ENCODE assay signal across 16 mouse cellular contexts in the genomic region with DNA sequence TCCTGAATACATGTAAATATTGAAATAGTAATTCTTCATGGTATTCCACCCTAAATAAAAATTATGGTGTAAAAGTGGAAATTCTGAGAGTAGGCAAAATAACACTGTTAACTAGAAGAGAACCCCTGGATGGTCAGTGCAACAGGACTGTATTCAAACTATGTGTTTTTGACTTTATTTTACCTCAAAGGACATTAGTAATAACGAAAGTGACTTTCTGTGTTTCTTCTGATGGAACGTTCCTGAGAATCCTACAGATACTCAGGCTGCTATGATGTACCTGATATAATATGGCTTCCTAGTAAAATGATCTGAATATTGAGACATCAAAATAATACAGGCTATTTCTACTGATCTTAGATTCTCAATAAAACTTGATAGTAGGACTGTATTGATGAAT.
"Had no signal": no experiment of that assay in that cellular context is flagged by ENCODE, and none has a peak within 500 bp of the region (broad histone marks: within the 10 kb centered on the region; RNA-seq: fewer than 3 reads in every experiment).

No protein-coding gene starts in this region.

- DNase-seq: retina, postnatal 1 day; right cerebral cortex, adult 18-20 months; right cerebral cortex, postnatal 25 days; right cerebral cortex, postnatal 4 days; spleen, adult 18-20 months; thymus, adult 18-20 months; thymus, adult 2 months; thymus, postnatal 14 days; thymus, postnatal 25 days; thymus, postnatal 36 days; thymus, postnatal 4 days had no signal

- H3K27ac ChIP-seq: neural tube, embryonic 12.5 days; neural tube, embryonic 13.5 days; neural tube, embryonic 15.5 days; stomach, embryonic 15.5 days; stomach, postnatal 0 days had no signal

- H3K4me2 ChIP-seq: neural tube, embryonic 12.5 days; neural tube, embryonic 13.5 days; neural tube, embryonic 15.5 days; stomach, embryonic 15.5 days had no signal

- H3K27me3 ChIP-seq: neural tube, embryonic 12.5 days; neural tube, embryonic 13.5 days; neural tube, embryonic 15.5 days; stomach, embryonic 15.5 days had no signal

- H3K9ac ChIP-seq: neural tube, embryonic 12.5 days; neural tube, embryonic 13.5 days; neural tube, embryonic 15.5 days; stomach, embryonic 15.5 days had no signal

- H3K36me3 ChIP-seq: neural tube, embryonic 12.5 days; neural tube, embryonic 13.5 days; neural tube, embryonic 15.5 days; stomach, embryonic 15.5 days had no signal

- H3K4me3 ChIP-seq: neural tube, embryonic 12.5 days; neural tube, embryonic 13.5 days; neural tube, embryonic 15.5 days; stomach, embryonic 15.5 days had no signal

- H3K9me3 ChIP-seq: neural tube, embryonic 12.5 days; neural tube, embryonic 13.5 days; neural tube, embryonic 15.5 days; stomach, embryonic 15.5 days had no signal

- H3K4me1 ChIP-seq: neural tube, embryonic 12.5 days; neural tube, embryonic 13.5 days; neural tube, embryonic 15.5 days; stomach, embryonic 15.5 days had no signal
